Mouse (Mus musculus) stomach, embryonic 16.5 days (tissue): Measurements from ENCODE around the gene Uba5. TPM values are rescaled to one million over a fixed set of nuclear protein-coding genes. Genes with fewer than 3 reads are reported as not detected.

Experiments
- ATAC-seq: fragments of 200-750 bp; cut with Nextera tagmentation; 2 replicates; pipeline ENCODE4 v1.8.0; 2017; ENCODE audit warnings: moderate number of reproducible peaks, moderate TSS enrichment; ENCODE audit not compliant: insufficient read depth, low FRiP score
- H3K27ac ChIP-seq: fragments of 300-500 bp; sonication (generic); 2 replicates; pipeline ENCODE4 v1.5.1; 2014; ENCODE audit warnings: low read length
- H3K27me3 ChIP-seq: fragments of 300-500 bp; sonication (generic); 2 replicates; pipeline ENCODE4 v1.6.1; 2014; ENCODE audit warnings: low read length, control low read depth, mixed read lengths; ENCODE audit not compliant: control insufficient read depth, insufficient read depth
- H3K36me3 ChIP-seq: fragments of 300-500 bp; sonication (generic); 2 replicates; pipeline ENCODE4 v1.6.1; 2014; ENCODE audit warnings: low read length; ENCODE audit not compliant: control insufficient read depth, insufficient read depth
- H3K4me1 ChIP-seq: fragments of 300-500 bp; sonication (generic); 2 replicates; pipeline ENCODE4 v1.6.1; 2014; ENCODE audit warnings: low read length, control low read depth, mixed read lengths; ENCODE audit not compliant: control insufficient read depth, insufficient read depth
- H3K4me2 ChIP-seq: fragments of 300-500 bp; sonication (generic); 2 replicates; pipeline ENCODE4 v1.6.1; 2014; ENCODE audit warnings: low read depth, low read length, mixed read lengths
- H3K4me3 ChIP-seq: fragments of 300-500 bp; sonication (generic); replicated peaks from 2 replicates; pipeline ENCODE4 v1.5.1; 2014; ENCODE audit warnings: mild to moderate bottlenecking, low read length
- H3K9ac ChIP-seq: fragments of 300-500 bp; sonication (generic); 2 replicates; pipeline ENCODE4 v1.6.1; 2014; ENCODE audit warnings: low read length
- H3K9me3 ChIP-seq: fragments of 300-500 bp; sonication (generic); replicated peaks from 2 replicates; pipeline ENCODE4 v1.6.1; 2016; ENCODE audit warnings: low read length, control low read depth; ENCODE audit not compliant: control insufficient read depth
- WGBS: fragments of 180-500 bp; shearing (Covaris S2); extraction: QIAGEN DNeasy Blood & Tissue Kit; methylation state at CpG from one replicate; pipeline ENCODE4 v1.1.7; 2014; 5-methylcytosine and 5-hydroxymethylcytosine counted together
- polyA plus RNA-seq: library from polyadenylated mRNA; unstranded; fragments of >200 nt; fragmentation: Nextera tagmentation; extraction: Ambion mirVana; gene quantifications from 2 replicates; pipeline ENCODE4 v1.2.1, GENCODE M21; 2015

Uba5 gene
- polyA plus RNA-seq, 1 experiment from 2014 or later, result 46.2 TPM

GRCm38 (mm10) chr9:104100822-104101221, 37.9 kb upstream of the Uba5 start:
- 56% methylated on average over 7 of the region's 7 CpGs for WGBS
- H3K4me3 ChIP-seq, result no peak overlapping the region
- H3K9me3 ChIP-seq, result no peaks in the 10 kb centered on the region
- H3K9ac ChIP-seq, result no peak overlapping the region
- no peaks in the 10 kb centered on the region for H3K27me3 ChIP-seq
- H3K4me1 ChIP-seq, result no peaks in the 10 kb centered on the region; the same call in 1 of the 2 replicates
- no peak overlapping the region for H3K4me2 ChIP-seq
- H3K36me3 ChIP-seq, result no peaks in the 10 kb centered on the region
- H3K27ac ChIP-seq, result no peak overlapping the region
- no peak for ATAC-seq

GRCm38 (mm10) chr9:104099060-104099459, 36.1 kb upstream of the Uba5 start:
- WGBS, result 85% methylated on average over 11 of the region's 11 CpGs
- H3K27ac ChIP-seq, result no peak overlapping the region
- H3K4me2 ChIP-seq, result no peak overlapping the region

GRCm38 (mm10) chr9:104098256-104098655, 35.3 kb upstream of the Uba5 start:
- Histone ChIP-seq H3K4me2 (no peak overlapping the region), H3K27me3 (no peaks in the 10 kb centered on the region), H3K9me3 (no peaks in the 10 kb centered on the region), H3K4me1 (no peaks in the 10 kb centered on the region; the same call in 1 of the 2 replicates), H3K4me3 (no peak overlapping the region), H3K27ac (no peak overlapping the region), H3K36me3 (no peaks in the 10 kb centered on the region), H3K9ac (no peak overlapping the region)
- WGBS, result 56% methylated on average over 5 of the region's 5 CpGs
- no peak for ATAC-seq

More at GRCm38 (mm10) chr9:104099060-104099459, 36.1 kb upstream of the Uba5 start:
- Histone ChIP-seq H3K27me3 (no peaks in the 10 kb centered on the region), H3K36me3 (no peaks in the 10 kb centered on the region), H3K4me3 (no peak overlapping the region), H3K9ac (no peak overlapping the region), H3K4me1 (no peaks in the 10 kb centered on the region; the same call in 1 of the 2 replicates), H3K9me3 (no peaks in the 10 kb centered on the region)
- ATAC-seq, result no peak

- no peak for ATAC-seq
- Histone ChIP-seq H3K4me3 (no peak overlapping the region), H3K27me3 (no peaks in the 10 kb centered on the region), H3K4me2 (no peak overlapping the region), H3K36me3 (no peaks in the 10 kb centered on the region), H3K4me1 (no peaks in the 10 kb centered on the region), H3K9ac (no peak overlapping the region), H3K27ac (no peak overlapping the region), H3K9me3 (no peaks in the 10 kb centered on the region)
- 93% methylated on average over 5 of the region's 5 CpGs for WGBS
Observed at GRCm38 (mm10) chr9:104092945-104093344, 30.0 kb upstream of the Uba5 start.

- 0 out of 2 replicates have a peak overlapping the region, but pooled peaks have one; percentile 7 for H3K27ac ChIP-seq
Observed at GRCm38 (mm10) chr9:104088555-104088954, 25.6 kb upstream of the Uba5 start.

DNA sequence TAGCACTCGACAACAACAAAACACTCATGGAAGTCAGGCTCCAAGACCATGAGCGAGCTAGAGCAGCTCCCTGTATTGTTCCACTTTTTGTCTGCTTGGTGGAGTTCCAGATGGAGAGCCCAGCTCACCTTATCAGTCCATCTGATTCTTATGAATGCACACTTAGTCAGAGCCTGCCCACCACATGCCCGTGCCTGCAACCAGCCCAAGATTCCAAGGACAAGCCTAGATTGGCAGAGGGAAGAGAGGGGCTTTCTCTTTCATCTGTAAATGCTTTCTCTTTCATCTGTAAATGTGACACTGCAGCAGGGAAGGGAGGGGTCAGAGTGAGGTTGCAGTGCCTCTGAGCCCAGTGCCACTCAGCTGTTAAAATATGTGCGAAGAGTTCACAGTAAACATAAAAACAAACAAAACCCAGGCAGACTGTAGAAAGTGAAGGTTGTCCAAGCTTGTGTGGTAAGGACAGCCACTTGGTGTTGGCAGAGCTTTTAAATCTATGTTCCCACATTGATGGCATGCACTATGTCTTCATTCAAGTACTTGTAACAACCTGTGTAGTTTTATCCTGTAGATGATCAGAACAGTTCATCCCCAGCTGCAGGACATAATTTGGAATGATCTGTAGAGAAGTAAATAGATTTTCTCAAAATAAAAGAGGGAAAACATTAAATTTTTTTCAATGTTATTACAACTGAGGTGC, 22.9 kb upstream of the Uba5 start:
- Histone ChIP-seq H3K36me3 (no peaks in the 10 kb centered on the region), H3K4me3 (no peak overlapping the region), H3K4me1 (no peaks in the 10 kb centered on the region), H3K9ac (no peak overlapping the region), H3K27ac (peak overlapping the region; percentile 55; the same call in 1 of the 2 replicates), H3K9me3 (no peaks in the 10 kb centered on the region), H3K27me3 (no peaks in the 10 kb centered on the region), H3K4me2 (no peak overlapping the region)
- no peak; the same call in 1 of the 2 replicates for ATAC-seq
- WGBS, result 50% methylated on average over 4 of the region's 4 CpGs

More at GRCm38 (mm10) chr9:104088555-104088954, 25.6 kb upstream of the Uba5 start:
- Histone ChIP-seq H3K36me3 (no peaks in the 10 kb centered on the region), H3K9me3 (no peaks in the 10 kb centered on the region), H3K27me3 (no peaks in the 10 kb centered on the region), H3K4me3 (no peak overlapping the region), H3K4me1 (no peaks in the 10 kb centered on the region), H3K4me2 (no peak overlapping the region), H3K9ac (no peak overlapping the region)
- 60% methylated on average over 8 of the region's 8 CpGs for WGBS
- no peak for ATAC-seq

DNA sequence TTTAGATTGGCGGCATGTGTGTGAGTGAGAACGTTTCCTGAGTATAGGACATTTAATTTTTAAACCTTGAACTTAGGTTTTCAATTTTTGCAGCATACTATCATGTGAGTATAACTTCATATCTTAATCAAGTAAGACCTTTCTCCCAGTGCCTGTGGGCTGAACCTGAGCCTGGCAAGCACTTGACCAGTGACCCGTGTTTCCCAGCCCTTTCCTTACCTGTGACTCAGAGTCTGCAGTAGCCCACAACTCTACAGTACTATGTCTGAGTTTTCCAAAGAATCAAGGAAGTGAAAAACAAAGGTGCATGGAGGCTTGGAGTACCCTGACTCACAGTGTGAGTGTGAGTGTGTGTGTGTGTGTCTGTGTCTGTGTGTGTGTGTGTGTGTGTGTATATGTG, 17.1 kb upstream of the Uba5 start:
- no peaks in the 10 kb centered on the region for H3K27me3 ChIP-seq
- H3K4me3 ChIP-seq, result no peak overlapping the region
- H3K4me2 ChIP-seq, result no peak overlapping the region
- no peak overlapping the region for H3K9ac ChIP-seq
- H3K36me3 ChIP-seq, result no peaks in the 10 kb centered on the region
- WGBS, result 76% methylated on average over 3 of the region's 3 CpGs
- no peaks in the 10 kb centered on the region for H3K4me1 ChIP-seq
- no peak overlapping the region for H3K27ac ChIP-seq
- ATAC-seq, result no peak
- H3K9me3 ChIP-seq, result no peaks in the 10 kb centered on the region

GRCm38 (mm10) chr9:104079379-104079778, 16.4 kb upstream of the Uba5 start:
- Histone ChIP-seq H3K4me1 (no peaks in the 10 kb centered on the region), H3K9ac (no peak overlapping the region), H3K36me3 (no peaks in the 10 kb centered on the region), H3K4me2 (no peak overlapping the region), H3K27ac (no peak overlapping the region), H3K9me3 (no peaks in the 10 kb centered on the region), H3K27me3 (no peaks in the 10 kb centered on the region), H3K4me3 (no peak overlapping the region)
- no peak for ATAC-seq
- WGBS, result 49% methylated on average over 5 of the region's 5 CpGs

GRCm38 (mm10) chr9:104078780-104079179, 15.8 kb upstream of the Uba5 start:
- no peak overlapping the region for H3K9ac ChIP-seq
- ATAC-seq, result no peak
- no peaks in the 10 kb centered on the region for H3K36me3 ChIP-seq
- H3K4me3 ChIP-seq, result no peak overlapping the region
- H3K9me3 ChIP-seq, result no peaks in the 10 kb centered on the region
- H3K27me3 ChIP-seq, result no peaks in the 10 kb centered on the region
- no peaks in the 10 kb centered on the region for H3K4me1 ChIP-seq
- H3K27ac ChIP-seq, result no peak overlapping the region
- WGBS, result 95% methylated on average over 1 of the region's 1 CpGs
- no peak overlapping the region for H3K4me2 ChIP-seq
